9 mouse cellular contexts compared by ENCODE assay signal in genomic region chr2:37395539-37395938, GRCm38 (mm10). TPM values are rescaled to one million over a fixed set of nuclear protein-coding genes. Genes with fewer than 3 reads are reported as not detected.
DNase-seq lines count a peak whose midpoint lies in the region; TF ChIP-seq lines count a peak whose summit lies in the region.
"Had no signal": no experiment of that assay in that cellular context is flagged by ENCODE, and none has a peak within 500 bp of the region (broad histone marks: within the 10 kb centered on the region; RNA-seq: fewer than 3 reads in every experiment).

No protein-coding gene starts in this region.

- no peak overlapping the region for H3K27ac ChIP-seq in layer of hippocampus, adult 2 months

- no peak overlapping the region for H3K4me3 ChIP-seq in layer of hippocampus, adult 2 months

- no peak for DNase-seq in layer of hippocampus, adult 2 months (ENCODE audit: low spot score in 2 of 2)
- no peak for DNase-seq in layer of hippocampus, postnatal 36 days
- peak; percentile 57 for DNase-seq in 416B (ENCODE audit: low read depth)
- DNase-seq in B cell, adult 2 months: peak; percentile 10 to 17
- peak; percentile 32 for DNase-seq in induced T-regulatory cell, adult 2 months (ENCODE audit: low read depth)
- no peak for DNase-seq in cerebellum, adult 9-10 months
- no peak for DNase-seq in cerebellum, adult 9-11 months
- DNase-seq: cerebellum, postnatal 14 days; left cerebral cortex, postnatal 4 days had no signal

- TF ChIP-seq CTCF in layer of hippocampus, adult 2 months (conservative IDR thresholded peaks at IDR 0.05): peak; percentile 68

RNA-seq across cellular contexts. Expression of gene Rc3h2, which starts 27.2 kb away (rescaled TPM):
- 10 to 100 TPM; 85.9 to 91.9 TPM for total RNA-seq in layer of hippocampus, adult 2 months (2021)
- 10 to 100 TPM; 84.1 to 93.5 TPM for total RNA-seq in layer of hippocampus, postnatal 36 days (2021)

RNA-seq across cellular contexts. Expression of gene Pdcl, which starts 36.4 kb away (rescaled TPM):
- total RNA-seq in layer of hippocampus, adult 2 months (2021): 10 to 100 TPM; 26.1 to 31.3 TPM
- 10 to 100 TPM; 27.9 to 29.2 TPM for total RNA-seq in layer of hippocampus, postnatal 36 days (2021)

RNA-seq across cellular contexts. Expression of gene Zbtb26, which starts 47.4 kb away (rescaled TPM):
- total RNA-seq in layer of hippocampus, adult 2 months (2021): 10 to 100 TPM in 1 of 2 experiments, 1 to 10 TPM in 1; 9.7 to 11.9 TPM
- 10 to 100 TPM in 1 of 2 experiments, 1 to 10 TPM in 1; 9.5 to 11.6 TPM for total RNA-seq in layer of hippocampus, postnatal 36 days (2021)

RNA-seq across cellular contexts. Expression of gene Zbtb6, which starts 47.4 kb away (rescaled TPM):
- total RNA-seq in layer of hippocampus, adult 2 months (2021): 10 to 100 TPM; 15.2 to 15.6 TPM
- 10 to 100 TPM; 16.4 to 16.9 TPM for total RNA-seq in layer of hippocampus, postnatal 36 days (2021)

RNA-seq across cellular contexts. Expression of gene Rabgap1, which starts 47.5 kb away (rescaled TPM):
- 10 to 100 TPM; 92.7 to 99.2 TPM for total RNA-seq in layer of hippocampus, adult 2 months (2021)
- total RNA-seq in layer of hippocampus, postnatal 36 days (2021): 10 to 100 TPM; 85.6 to 87.7 TPM

Comparison
In these comparisons a context has a peak if more than half of its experiments do, and no peak if none do; other contexts are left out.
1. DNase-seq: peak in 416B (single experiment), B cell, adult 2 months (2 of 2) and induced T-regulatory cell, adult 2 months (single experiment); none in layer of hippocampus, adult 2 months (0 of 2), layer of hippocampus, postnatal 36 days (0 of 2), cerebellum, adult 9-10 months (single experiment) and cerebellum, adult 9-11 months (single experiment).